Mouse (Mus musculus) right cerebral cortex, adult 18-20 months (tissue): ENCODE measurements around the gene Adcy4.
A peak's percentile ranks its signal among the peaks of the same experiment; 100 is the strongest.

Source experiments
- DNase-seq: peaks from one replicate; pipeline ENCODE4 v3.0.0; 2022; ENCODE audit warnings: mixed read lengths

Adcy4 gene

GRCm38 (mm10) chr14:55783958-55784235 lies at the start of gene Adcy4:
TSS of gene Adcy4 (minus strand) at chr14:55784095.
- no peak for DNase-seq

- DNase-seq = no peak
Observed at GRCm38 (mm10) chr14:55833126-55833525, 49.2 kb upstream of the Adcy4 start.

GRCm38 (mm10) chr14:55830331-55830730 lies 46.4 kb upstream of the Adcy4 start:
- DNase-seq = no peak

GRCm38 (mm10) chr14:55829854-55830253 lies 46.0 kb upstream of the Adcy4 start:
- DNase-seq = no peak

GRCm38 (mm10) chr14:55828716-55829263 lies 44.9 kb upstream of the Adcy4 start:
- no peak for DNase-seq

GRCm38 (mm10) chr14:55826551-55827340 lies 42.9 kb upstream of the Adcy4 start:
- DNase-seq = no peak

- DNase-seq = no peak
Observed at GRCm38 (mm10) chr14:55826142-55826541, 42.2 kb upstream of the Adcy4 start.

- DNase-seq = no peak
Observed at GRCm38 (mm10) chr14:55825216-55826051, 41.5 kb upstream of the Adcy4 start.

- DNase-seq = no peak
Observed at GRCm38 (mm10) chr14:55824481-55825215, 40.8 kb upstream of the Adcy4 start.

- no peak for DNase-seq
Observed at GRCm38 (mm10) chr14:55824001-55824480, 40.1 kb upstream of the Adcy4 start.

GRCm38 (mm10) chr14:55822991-55823762 lies 39.3 kb upstream of the Adcy4 start, which contains the start of gene Nfatc4:
TSS of gene Nfatc4 (plus strand) at chr14:55823144.
- DNase-seq = no peak

GRCm38 (mm10) chr14:55822435-55822990 lies 38.6 kb upstream of the Adcy4 start:
- peak; percentile 37 for DNase-seq

GRCm38 (mm10) chr14:55820576-55820975 lies 36.7 kb upstream of the Adcy4 start:
- no peak for DNase-seq

GRCm38 (mm10) chr14:55819845-55820405 lies 36.0 kb upstream of the Adcy4 start:
- no peak for DNase-seq

GRCm38 (mm10) chr14:55815310-55815751 lies 31.4 kb upstream of the Adcy4 start:
- DNase-seq = no peak

GRCm38 (mm10) chr14:55814885-55815284 lies 31.0 kb upstream of the Adcy4 start:
- DNase-seq = peak; percentile 33

- no peak for DNase-seq
Observed at GRCm38 (mm10) chr14:55795380-55796163, 11.7 kb upstream of the Adcy4 start.

- no peak for DNase-seq
Observed at GRCm38 (mm10) chr14:55793946-55794345, 10.1 kb upstream of the Adcy4 start.

- no peak for DNase-seq
Observed at GRCm38 (mm10) chr14:55793461-55793860, 9.6 kb upstream of the Adcy4 start.

- no peak for DNase-seq
Observed at GRCm38 (mm10) chr14:55788256-55789050, 4.6 kb upstream of the Adcy4 start, which contains the start of gene Ripk3. TSS of gene Ripk3 (minus strand) at chr14:55788865.
